Mouse (Mus musculus) left cerebral cortex, postnatal 14 days (tissue): Measurements from ENCODE around the gene Ehbp1l1. TPM values are rescaled to one million over a fixed set of nuclear protein-coding genes. Genes with fewer than 3 reads are reported as not detected.

ENCODE experiments used
- microRNA-seq, 2 experiments: library from miRNA; unstranded; fragments of <30 nt; microRNA quantifications; one replicate each; pipeline ENCODE4 v1.2.0; 2022
- total RNA-seq, 2 experiments: library from RNA; stranded (reverse); gene quantifications; 2 replicates each; pipeline ENCODE4 v1.2.3; 2021

Gene Ehbp1l1
- total RNA-seq, 2 experiments from 2014 or later, result 36.6 to 37.7 TPM

Small RNAs within 50 kb of the gene (microRNA-seq; reads per million reads assigned to microRNA genes)
- gene Mir6987, result 2.1 to 3.4 reads per million in 2 experiments

Other genes with a start within 250 kb of the Ehbp1l1 start
- gene Mus81, start 237.9 kb downstream of the Ehbp1l1 start, total RNA-seq, result 10 to 100 TPM; 33.7 to 37.0 TPM
- 1,000 to 10,000 TPM; 1,767 to 1,844 TPM for gene Cfl1, start 235.9 kb downstream of the Ehbp1l1 start, total RNA-seq
- 1 to 10 TPM; 5.9 to 6.0 TPM for gene 1700020D05Rik, start 222.5 kb downstream of the Ehbp1l1 start, total RNA-seq
- 10 to 100 TPM; 78.7 to 83.6 TPM for gene Snx32, start 215.8 kb downstream of the Ehbp1l1 start, total RNA-seq
- gene Ovol1, start 165.7 kb downstream of the Ehbp1l1 start, total RNA-seq, result not detected
- gene Ap5b1, start 158.3 kb downstream of the Ehbp1l1 start, total RNA-seq, result 1 to 10 TPM; 7.4 to 8.2 TPM
- gene Rnaseh2c, start 124.4 kb downstream of the Ehbp1l1 start, total RNA-seq, result 10 to 100 TPM; 83.1 to 98.5 TPM
- gene Kat5, start 116.1 kb downstream of the Ehbp1l1 start, total RNA-seq, result 10 to 100 TPM; 76.1 to 81.7 TPM
- gene Rela, start 88.8 kb downstream of the Ehbp1l1 start, total RNA-seq, result 10 to 100 TPM; 22.0 to 23.9 TPM
- gene Sipa1, start 62.6 kb downstream of the Ehbp1l1 start, total RNA-seq, result 10 to 100 TPM; 23.9 to 24.4 TPM
- 10 to 100 TPM; 12.6 to 15.9 TPM for gene Map3k11, start 37.6 kb downstream of the Ehbp1l1 start, total RNA-seq
- 10 to 100 TPM; 63.6 to 65.1 TPM for gene Pcnx3, start 37.4 kb downstream of the Ehbp1l1 start, total RNA-seq
- not detected for gene Kcnk7, start 21.9 kb downstream of the Ehbp1l1 start, total RNA-seq
- gene Fam89b, start 3.3 kb upstream of the Ehbp1l1 start, total RNA-seq, result 10 to 100 TPM; 38.7 to 39.2 TPM
- gene Ltbp3, start 14.6 kb upstream of the Ehbp1l1 start, total RNA-seq, result 10 to 100 TPM; 26.6 to 29.0 TPM
- gene Scyl1, start 45.1 kb upstream of the Ehbp1l1 start, total RNA-seq, result 10 to 100 TPM; 77.7 to 79.5 TPM
- 10 to 100 TPM; 11.1 to 12.1 TPM for gene Frmd8, start 149.0 kb upstream of the Ehbp1l1 start, total RNA-seq
- 1 to 10 TPM; 2.8 to 3.0 TPM for gene Slc25a45, start 151.5 kb upstream of the Ehbp1l1 start, total RNA-seq
- gene Tigd3, start 167.8 kb upstream of the Ehbp1l1 start, total RNA-seq, result 1 to 10 TPM; 5.6 to 5.9 TPM
- gene Dpf2, start 186.7 kb upstream of the Ehbp1l1 start, total RNA-seq, result 10 to 100 TPM; 87.6 to 90.4 TPM
- 1 to 10 TPM; 7.1 to 8.0 TPM for gene Cdc42ep2, start 198.5 kb upstream of the Ehbp1l1 start, total RNA-seq
- gene Pola2, start 237.9 kb upstream of the Ehbp1l1 start, total RNA-seq, result 1 to 10 TPM; 6.2 to 6.6 TPM